Mouse (Mus musculus) cerebellum, adult 2 months (tissue): ENCODE measurements around the gene Zmym3. TPM values are rescaled to one million over a fixed set of nuclear protein-coding genes. Genes with fewer than 3 reads are reported as not detected.
A peak's percentile ranks its signal among the peaks of the same experiment; 100 is the strongest.

ENCODE experiments used
- DNase-seq, 2 experiments: peaks; one replicate each; pipeline ENCODE4 v3.0.0; 2021
- H3K27ac ChIP-seq: fragments of 200-500 bp; 2 replicates; pipeline ENCODE4 v1.5.1; 2012; ENCODE audit warnings: low read length, control low read depth, inconsistent platforms; ENCODE audit not compliant: insufficient read depth
- H3K27me3 ChIP-seq: fragments of 200-500 bp; 2 replicates; pipeline ENCODE4 v1.6.1; 2012; ENCODE audit warnings: inconsistent platforms, mild to moderate bottlenecking, low read length, moderate library complexity; ENCODE audit not compliant: control insufficient read depth, insufficient read depth
- H3K4me1 ChIP-seq: fragments of 200-500 bp; 2 replicates; pipeline ENCODE4 v1.6.1; 2011; ENCODE audit warnings: low read length; ENCODE audit not compliant: control insufficient read depth, insufficient read depth
- H3K4me3 ChIP-seq: fragments of 200-500 bp; replicated peaks from 2 replicates; pipeline ENCODE3; 2011; ENCODE audit warnings: mild to moderate bottlenecking, low read depth, low read length, control low read depth; ENCODE audit not compliant: insufficient read depth
- CTCF ChIP-seq: fragments of 200-500 bp; IDR thresholded peaks from 2 replicates; pipeline ENCODE4 v1.5.1; 2011; ENCODE audit warnings: low read depth, mild to moderate bottlenecking, control low read depth, low read length, moderate library complexity, borderline replicate concordance; ENCODE audit not compliant: insufficient read depth
- POLR2A ChIP-seq: fragments of 200-500 bp; IDR thresholded peaks from 2 replicates; pipeline ENCODE4 v1.6.1; 2011; ENCODE audit warnings: low read length, control low read depth, borderline replicate concordance; ENCODE audit not compliant: insufficient read depth
- WGBS: fragments of 180-500 bp; shearing (Covaris S2); methylation state at CpG from one replicate; pipeline ENCODE4 v1.1.7; 2018; 5-methylcytosine and 5-hydroxymethylcytosine counted together
- polyA plus RNA-seq: library from polyadenylated mRNA; depleted of rRNA; stranded (reverse); fragments of >200 nt; gene quantifications from 2 replicates; pipeline ENCODE4 v1.2.3, GENCODE M21; 2012

The Zmym3 gene
- polyA plus RNA-seq, 1 experiment, result 148 TPM

GRCm38 (mm10) chrX:101384439-101385137 is 36.1 kb downstream of the Zmym3 start:
- Histone ChIP-seq H3K27ac (no peak overlapping the region), H3K4me3 (peak overlapping the region; percentile 46), H3K27me3 (no peaks in the 10 kb centered on the region; the same call in 1 of the 2 replicates), H3K4me1 (no peaks in the 10 kb centered on the region)
- peak; percentile 24 to 48 for DNase-seq
- TF ChIP-seq POLR2A (no peak), CTCF (no peak)
- 15% methylated on average over 32 of the region's 32 CpGs for WGBS

- 53% methylated on average over 17 of the region's 18 CpGs for WGBS
- Histone ChIP-seq H3K27me3 (no peaks in the 10 kb centered on the region; the same call in 1 of the 2 replicates), H3K4me1 (no peaks in the 10 kb centered on the region), H3K4me3 (no peak overlapping the region), H3K27ac (no peak overlapping the region; the same call in 1 of the 2 replicates)
- peak; percentile 8 to 15 for DNase-seq
- no peak for TF ChIP-seq POLR2A
These were observed 37.2 kb downstream of the Zmym3 start for GRCm38 (mm10) chrX:101383455-101383854.

GRCm38 (mm10) chrX:101379744-101380143 is 40.9 kb downstream of the Zmym3 start:
- WGBS, result 78% methylated on average over 1 of the region's 1 CpGs
- Histone ChIP-seq H3K27ac (no peak overlapping the region), H3K4me1 (no peaks in the 10 kb centered on the region), H3K27me3 (no peaks in the 10 kb centered on the region; the same call in 1 of the 2 replicates), H3K4me3 (no peak overlapping the region)
- DNase-seq, result no peak
- TF ChIP-seq CTCF (no peak), POLR2A (no peak)

GRCm38 (mm10) chrX:101377076-101377475 is 43.6 kb downstream of the Zmym3 start:
- H3K4me3 ChIP-seq, result no peak overlapping the region
- no peak overlapping the region for H3K27ac ChIP-seq
- TF ChIP-seq POLR2A, result no peak
- no peak for TF ChIP-seq CTCF
- DNase-seq, result no peak
- H3K27me3 ChIP-seq, result no peaks in the 10 kb centered on the region
- WGBS, result 74% methylated on average over 4 of the region's 4 CpGs
- no peaks in the 10 kb centered on the region for H3K4me1 ChIP-seq

- no peaks in the 10 kb centered on the region for H3K4me1 ChIP-seq
- no peak for DNase-seq
- no peak within 1 kb of the TSS for H3K4me3 ChIP-seq
- WGBS, result 76% methylated on average over 7 of the region's 7 CpGs
- H3K27me3 ChIP-seq, result no peaks in the 10 kb centered on the region
- TF ChIP-seq POLR2A, result no peak
- no peak for TF ChIP-seq CTCF
- no peak within 1 kb of the TSS for H3K27ac ChIP-seq
These were observed 44.3 kb downstream of the Zmym3 start, which contains the start of gene Gjb1 for GRCm38 (mm10) chrX:101376190-101376968. Gene Gjb1 (plus strand): TSS chrX:101376378.

- TF ChIP-seq CTCF (no peak), POLR2A (no peak)
- Histone ChIP-seq H3K4me1 (no peaks in the 10 kb centered on the region), H3K27ac (no peak overlapping the region), H3K4me3 (no peak overlapping the region), H3K27me3 (no peaks in the 10 kb centered on the region)
- 37% methylated on average over 5 of the region's 5 CpGs for WGBS
- DNase-seq, result no peak
These were observed 47.7 kb downstream of the Zmym3 start for GRCm38 (mm10) chrX:101372946-101373345.

GRCm38 (mm10) chrX:101370573-101370972 is 50.1 kb downstream of the Zmym3 start:
- WGBS, result 67% methylated on average over 3 of the region's 3 CpGs

More at GRCm38 (mm10) chrX:101370573-101370972, 50.1 kb downstream of the Zmym3 start:
- H3K27me3 ChIP-seq, result no peaks in the 10 kb centered on the region
- no peaks in the 10 kb centered on the region for H3K4me1 ChIP-seq
- H3K4me3 ChIP-seq, result no peak overlapping the region
- no peak overlapping the region for H3K27ac ChIP-seq
- DNase-seq, result no peak
- no peak for TF ChIP-seq CTCF
- TF ChIP-seq POLR2A, result no peak
